Mouse (Mus musculus): ENCODE data around the gene Sptbn2.

- TF ChIP-seq CTCF (IDR thresholded peaks at IDR 0.05) (no peak), POLR2A (IDR thresholded peaks at IDR 0.05; ENCODE audit: insufficient read depth, low read depth, low read length) (no peak)
Measured at GRCm38 (mm10) chr19:4672401-4672800, 38.6 kb upstream of the Sptbn2 start.
